Mouse (Mus musculus): ENCODE results near the gene Sirpb1a.
"Not testable (repeated sequence)": the region's sequence is repeated elsewhere in the genome, so short reads cannot be mapped to it uniquely, and the experiment has no call there.

The Sirpb1a gene

DNA sequence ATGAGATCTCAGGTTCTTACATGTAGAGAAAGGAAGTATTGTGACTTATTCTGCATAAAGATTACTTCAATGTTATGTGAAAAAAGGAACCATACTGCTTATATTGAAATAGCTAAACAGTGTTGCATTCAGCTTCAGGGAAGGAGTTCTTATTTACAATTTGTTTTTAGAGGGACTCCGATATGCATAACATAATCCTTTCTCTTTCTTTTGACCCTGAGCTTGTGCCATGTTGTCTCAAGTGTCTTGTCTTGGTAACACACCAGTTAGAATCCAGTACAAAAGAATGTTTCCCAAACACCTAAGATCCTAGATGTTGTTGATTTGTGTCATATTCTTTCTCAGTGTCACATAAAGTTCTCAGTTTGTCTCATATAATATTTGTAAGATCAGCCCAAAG, at the start of gene Sirpb1a:
Gene Sirpb1a (minus strand): TSS at position 74 of the 400 bp plus-strand sequence.
- not testable (repeated sequence) for DNase-seq (ENCODE audit: low spot score in 2 of 2)

- not testable (repeated sequence) for DNase-seq (ENCODE audit: low spot score in 2 of 2)
These were observed 48.5 kb upstream of the Sirpb1a start for GRCm38 (mm10) chr3:15474831-15475230.

GRCm38 (mm10) chr3:15470158-15470557, 43.8 kb upstream of the Sirpb1a start:
- not testable (repeated sequence) for DNase-seq (ENCODE audit: low spot score in 2 of 2)

GRCm38 (mm10) chr3:15443936-15444335, 17.6 kb upstream of the Sirpb1a start:
- DNase-seq (ENCODE audit: low spot score in 2 of 2) = not testable (repeated sequence)

DNA sequence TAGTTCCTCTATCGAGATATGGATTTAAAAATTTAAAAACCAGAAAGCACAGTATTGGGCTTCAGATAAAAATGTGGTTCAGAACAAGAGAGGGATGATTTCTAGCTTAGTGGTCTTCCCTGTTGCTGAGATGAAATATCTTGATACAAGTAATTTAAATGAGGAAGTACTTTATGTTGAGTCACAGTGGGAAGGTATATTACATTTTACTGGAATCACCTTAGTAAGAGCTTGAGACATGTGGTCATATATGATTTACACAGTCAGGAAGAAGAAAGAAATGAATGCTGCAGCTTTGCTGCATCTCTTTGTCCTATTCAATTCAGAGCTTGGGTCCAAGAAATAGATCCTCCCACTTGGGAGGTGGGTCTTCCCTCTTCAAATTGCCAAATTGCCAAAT, 13.5 kb upstream of the Sirpb1a start:
- not testable (repeated sequence) for DNase-seq (ENCODE audit: low spot score in 2 of 2)

DNA sequence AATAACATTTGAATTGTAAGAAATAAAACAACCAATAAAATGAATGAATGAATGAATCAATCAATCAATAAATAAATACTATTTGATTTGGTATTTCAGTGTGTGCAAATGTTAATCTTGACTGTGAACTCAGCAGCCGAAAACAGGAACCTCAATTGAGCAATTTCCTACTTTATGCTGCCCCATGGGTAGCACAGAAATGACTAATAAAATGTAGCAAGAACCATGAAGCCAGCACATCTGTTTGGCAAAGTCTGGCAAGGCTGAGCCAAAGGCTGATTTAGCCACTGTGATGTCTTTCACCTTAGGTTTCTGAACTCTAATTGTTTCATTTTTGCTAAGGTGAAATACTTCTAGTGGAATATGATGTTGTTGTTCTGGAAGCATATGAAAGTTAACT, 1.6 kb upstream of the Sirpb1a start:
- no peak for DNase-seq (ENCODE audit: low spot score in 2 of 2)

- DNase-seq (ENCODE audit: low spot score in 2 of 2) = not testable (repeated sequence)
These were observed 70.6 kb downstream of the Sirpb1a start for GRCm38 (mm10) chr3:15355690-15356089.

DNA sequence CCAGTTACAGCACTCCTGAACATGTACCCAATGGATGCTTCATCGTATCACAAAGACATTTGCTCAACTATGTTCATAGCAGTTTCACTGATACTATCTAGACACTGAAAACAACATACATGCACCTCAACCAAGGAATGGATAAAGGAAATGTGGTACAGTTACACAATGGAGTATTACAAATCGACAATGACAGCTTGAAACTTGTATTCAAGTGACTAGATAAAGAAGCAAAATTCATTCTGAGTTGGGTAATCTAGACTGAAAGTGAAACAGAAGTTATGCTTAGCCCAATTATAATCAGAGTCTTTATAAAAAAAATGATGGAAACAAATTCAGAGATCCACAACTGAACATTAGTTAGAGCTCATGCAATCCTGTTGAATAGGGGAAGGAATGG, 76.0 kb downstream of the Sirpb1a start:
- not testable (repeated sequence) for DNase-seq (ENCODE audit: low spot score in 2 of 2)

GRCm38 (mm10) chr3:15345606-15346005, 80.7 kb downstream of the Sirpb1a start:
- not testable (repeated sequence) for DNase-seq (ENCODE audit: low spot score in 2 of 2)

GRCm38 (mm10) chr3:15340287-15340686, 86.0 kb downstream of the Sirpb1a start:
- DNase-seq (ENCODE audit: low spot score in 2 of 2) = no peak

DNA sequence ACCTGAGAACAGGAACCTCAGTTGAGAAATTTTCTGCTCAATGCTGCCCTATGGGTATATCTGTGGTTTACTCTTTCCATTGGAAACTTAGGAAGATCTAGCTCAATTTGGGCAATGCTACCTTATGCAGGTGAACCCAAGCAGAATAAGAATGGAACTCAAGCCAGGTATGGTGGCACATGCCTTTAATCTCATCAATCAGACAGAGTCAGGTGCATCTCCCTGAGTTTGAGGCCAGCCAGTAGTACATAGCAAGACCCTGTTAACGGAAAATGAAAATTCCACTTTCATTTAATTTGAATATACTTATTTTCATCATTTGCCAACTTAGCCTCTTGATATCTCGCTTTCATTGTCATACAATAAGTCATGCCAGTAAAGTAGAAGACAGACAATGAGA, 92.1 kb downstream of the Sirpb1a start:
- no peak for DNase-seq (ENCODE audit: low spot score in 2 of 2)

DNA sequence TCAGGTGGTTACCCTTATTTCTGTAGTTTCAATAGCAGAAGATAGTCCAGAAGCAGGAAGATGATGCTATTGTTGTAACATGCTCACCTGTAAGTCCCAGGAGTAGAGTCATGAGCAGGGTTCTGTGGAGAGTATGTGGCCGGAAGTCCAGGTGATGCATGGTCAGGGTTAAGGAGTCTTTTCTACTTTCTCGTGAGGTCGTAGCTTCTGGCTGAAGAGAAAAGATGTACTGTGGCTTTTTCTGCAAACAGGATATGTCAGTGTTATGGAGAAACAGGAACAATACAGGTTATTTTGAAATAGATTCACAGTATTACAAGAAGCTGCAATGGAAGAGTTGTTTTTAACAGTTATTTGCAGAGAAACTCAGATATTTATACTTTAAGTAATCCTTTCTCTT, 94.3 kb downstream of the Sirpb1a start, which contains the start of gene Gm9733:
Gene Gm9733 (minus strand): TSS at position 240 of the 400 bp plus-strand sequence.
- DNase-seq (ENCODE audit: low spot score in 2 of 2) = no peak

- no peak for DNase-seq (ENCODE audit: low spot score in 2 of 2)
These were observed 94.8 kb downstream of the Sirpb1a start for GRCm38 (mm10) chr3:15331545-15331944.

- DNase-seq (ENCODE audit: low spot score in 2 of 2) = no peak
These were observed 96.8 kb downstream of the Sirpb1a start for GRCm38 (mm10) chr3:15329549-15329948.

Data from urinary bladder, postnatal 4 days (tissue).